Mouse (Mus musculus): Measurements from ENCODE around the gene Arid5a.

Arid5a gene

DNA sequence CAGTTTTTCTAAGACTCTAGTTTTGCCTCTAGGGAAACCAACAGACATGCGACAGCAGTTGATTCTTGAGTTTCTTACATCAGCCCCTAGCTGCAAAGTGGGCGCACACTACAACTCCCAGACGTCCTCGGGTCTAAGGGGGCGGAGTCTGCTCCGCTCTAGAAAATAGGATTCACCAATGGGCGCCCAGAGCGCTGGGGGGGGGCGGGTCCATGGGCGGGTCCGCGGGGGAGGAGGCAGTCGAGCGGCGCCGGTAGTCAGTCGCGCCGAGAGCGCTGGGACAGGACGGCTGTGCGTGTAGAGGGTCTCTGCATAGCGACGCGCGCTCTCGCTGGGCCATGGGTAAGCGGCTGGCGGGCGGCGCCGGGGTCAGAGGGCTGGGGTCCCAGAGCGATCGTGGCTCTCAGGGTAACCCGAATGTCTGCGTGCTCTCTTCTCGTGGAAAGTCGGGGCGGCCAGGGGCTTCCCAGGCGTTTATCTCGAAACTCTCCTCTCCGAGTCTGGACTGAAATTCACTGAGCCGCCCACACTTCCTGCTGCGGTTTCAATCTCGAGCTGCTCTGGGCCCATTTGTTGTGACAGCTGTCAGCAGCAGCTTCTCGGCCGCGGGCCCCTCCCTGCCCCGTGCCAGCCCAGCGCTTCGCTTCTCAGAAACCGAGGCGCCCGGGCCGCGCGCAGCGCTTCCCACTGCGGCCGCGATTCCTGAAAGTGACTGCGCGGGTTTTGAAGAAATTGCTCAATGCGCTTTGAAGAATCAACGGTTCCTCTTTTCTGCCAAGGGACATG, at the start of gene Arid5a:
Gene Arid5a, plus strand, starts transcription at position 239 of the 786 bp plus-strand sequence.
- DNase-seq (ENCODE audit: low read depth, low spot score), result peak; percentile 92

DNA sequence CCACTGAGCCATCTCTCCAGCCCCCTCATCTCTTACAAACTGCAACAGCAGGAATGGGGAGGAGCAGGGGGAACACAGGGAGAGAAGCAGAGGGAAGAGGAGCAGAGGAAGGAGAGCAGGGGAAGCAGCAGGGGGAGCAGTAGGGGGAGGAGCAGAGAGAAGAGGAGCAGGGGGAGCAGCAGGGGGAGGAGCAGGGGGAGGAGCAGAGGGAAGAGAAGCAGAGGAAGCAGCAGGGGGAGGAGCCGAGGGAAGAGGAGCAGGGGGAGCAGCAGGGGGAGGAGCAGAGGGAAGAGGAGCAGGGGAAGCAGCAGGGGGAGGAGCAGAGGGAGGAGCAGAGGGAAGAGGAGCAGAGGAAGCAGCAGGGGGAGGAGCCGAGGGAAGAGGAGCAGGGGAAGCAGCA, 48.9 kb upstream of the Arid5a start:
- DNase-seq (ENCODE audit: low read depth, low spot score), result no peak

DNA sequence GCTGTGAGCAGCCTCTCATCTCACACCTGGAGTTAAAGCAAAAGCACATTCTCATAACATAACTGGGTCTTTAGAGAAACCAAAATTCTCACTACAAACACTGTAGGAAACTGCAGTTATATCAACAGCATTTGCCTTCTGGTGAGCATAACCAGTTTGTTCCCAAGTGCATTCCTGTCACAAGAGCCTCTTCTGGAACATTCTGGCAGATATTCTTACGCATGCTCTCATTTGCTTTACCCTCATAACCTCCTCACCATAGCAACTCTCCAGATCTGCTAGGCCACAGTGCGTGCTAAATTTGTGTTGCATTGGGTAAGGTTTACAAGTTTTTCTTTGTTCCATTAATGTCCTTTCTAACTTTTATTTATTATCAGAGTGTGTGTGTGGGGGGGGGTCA, 48.3 kb upstream of the Arid5a start:
- DNase-seq (ENCODE audit: low read depth, low spot score), result no peak

DNA sequence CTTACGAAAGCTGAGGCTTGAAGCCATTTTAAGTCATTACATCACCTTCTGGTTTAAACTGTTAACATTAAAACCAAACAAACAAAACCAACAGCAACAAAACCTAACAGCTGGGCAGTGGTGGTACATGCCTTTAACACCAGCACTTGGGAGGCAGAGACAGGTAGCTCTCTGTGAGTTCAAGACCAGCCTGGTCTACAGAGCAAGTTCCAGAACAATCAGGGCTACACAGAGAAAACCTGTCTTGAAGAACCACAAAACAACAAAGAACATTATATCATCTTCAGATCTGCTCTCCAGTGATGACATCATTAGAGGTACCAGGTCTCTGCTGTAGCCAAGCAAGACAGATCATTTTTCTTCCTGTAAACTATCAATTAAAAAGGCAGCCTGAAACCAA, 47.1 kb upstream of the Arid5a start:
- DNase-seq (ENCODE audit: low read depth, low spot score), result no peak

DNA sequence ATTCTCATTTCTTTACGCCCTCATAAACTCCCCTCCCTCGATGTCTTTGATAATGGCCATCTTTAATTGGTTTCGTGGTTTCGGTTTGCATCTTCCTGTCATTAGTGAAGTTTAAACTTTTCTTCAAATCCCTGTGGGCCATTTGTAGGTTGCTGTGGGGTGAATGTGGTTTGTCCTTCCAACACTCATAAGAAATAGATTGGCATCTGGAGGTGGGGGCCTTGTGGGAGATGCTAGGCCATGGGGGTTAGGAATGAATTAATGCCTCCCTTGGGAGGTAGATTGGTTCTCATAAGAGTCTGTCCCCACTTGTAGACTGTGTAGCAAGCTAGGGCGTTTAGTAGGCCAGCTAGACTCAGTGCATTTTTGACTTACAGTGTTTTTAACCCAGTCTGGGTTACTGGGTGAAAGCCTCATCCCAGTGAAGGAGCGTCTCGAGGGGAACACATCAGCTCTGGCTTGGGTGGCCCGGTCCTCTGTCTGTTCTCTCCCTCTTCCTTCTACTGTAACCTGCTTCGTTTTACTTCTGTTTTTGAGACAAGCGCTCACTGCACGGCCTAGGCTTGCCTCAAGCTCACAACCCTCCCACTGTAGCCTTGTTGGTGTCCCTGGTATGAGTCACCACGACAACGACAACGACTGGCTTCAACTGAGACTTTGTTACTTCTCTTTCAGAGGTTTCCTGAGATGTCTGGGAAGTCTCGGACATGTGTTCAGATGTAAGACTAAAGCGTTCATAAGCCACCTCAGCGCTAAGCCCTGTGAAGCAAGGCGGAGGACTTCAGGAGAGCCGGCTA, 45.6 kb upstream of the Arid5a start:
- DNase-seq (ENCODE audit: low read depth, low spot score), result no peak

DNA sequence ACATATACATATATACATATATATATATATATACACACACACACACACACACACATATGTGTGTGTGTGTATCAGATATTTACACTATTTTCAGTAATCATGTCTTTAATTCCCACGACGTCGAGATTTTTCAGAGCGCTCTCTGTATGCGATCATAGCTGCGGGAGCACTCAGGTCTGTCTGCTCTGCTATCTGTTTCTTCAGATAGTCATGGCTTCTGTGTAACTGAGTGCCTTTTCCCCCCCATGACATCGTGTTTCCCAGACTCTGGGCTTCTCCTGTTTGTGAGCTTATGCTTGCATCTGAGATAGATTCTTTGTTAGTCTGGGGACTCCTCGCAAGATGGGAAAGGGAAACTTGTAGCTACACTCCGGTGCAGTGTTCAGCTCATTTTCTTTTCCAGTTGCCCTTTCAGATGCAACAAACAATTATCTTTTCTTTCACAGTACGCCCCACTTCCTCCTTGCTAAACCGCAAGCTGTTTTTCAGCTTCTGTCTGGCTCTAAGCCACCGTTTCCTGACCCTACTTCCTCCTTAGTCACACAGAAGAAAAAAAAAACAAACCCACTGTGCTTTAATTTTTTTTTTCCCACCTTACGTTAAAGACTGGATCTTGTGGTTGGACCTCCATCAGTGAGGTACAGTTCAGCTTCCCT, 43.6 kb upstream of the Arid5a start:
- no peak for DNase-seq (ENCODE audit: low read depth, low spot score)

DNA sequence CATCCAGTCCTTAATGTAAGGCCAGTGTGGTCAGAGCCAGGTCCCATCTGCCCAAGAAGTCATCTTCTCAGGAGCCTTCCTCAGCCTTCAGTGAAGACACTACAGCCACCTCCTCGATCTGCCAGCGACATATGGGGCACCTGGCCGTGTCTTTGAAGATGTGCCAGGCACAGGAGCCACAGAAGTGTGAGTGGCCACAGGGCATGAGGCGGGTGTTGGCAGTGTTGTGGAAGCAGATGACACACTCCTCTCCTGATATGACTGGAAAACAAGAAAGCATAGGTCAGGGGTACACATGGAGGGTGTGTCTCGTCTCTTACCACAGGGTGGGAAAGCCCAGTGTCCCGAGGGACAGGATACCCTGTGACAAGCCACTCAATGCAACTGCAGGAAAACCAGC, 41.2 kb upstream of the Arid5a start:
- no peak for DNase-seq (ENCODE audit: low read depth, low spot score)

DNA sequence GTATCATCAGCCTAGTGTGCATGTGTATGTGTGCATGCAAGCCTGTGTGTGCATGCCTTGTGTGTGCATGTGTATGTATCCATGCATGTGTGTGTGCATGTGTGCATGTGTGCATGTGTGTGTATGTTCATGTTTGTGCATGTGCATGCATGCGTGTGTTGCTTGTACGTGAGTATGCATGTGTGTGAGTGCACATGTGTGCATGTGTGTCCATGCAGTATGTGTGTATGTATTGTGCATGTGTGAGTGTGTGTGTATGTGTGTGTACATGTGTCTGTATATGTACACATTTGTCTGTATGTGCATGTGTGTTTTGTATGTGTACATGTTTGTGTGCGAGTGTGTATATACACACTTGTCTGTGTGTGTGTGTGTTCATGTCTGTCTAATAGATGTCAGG, 39.9 kb upstream of the Arid5a start:
- no peak for DNase-seq (ENCODE audit: low read depth, low spot score)

DNA sequence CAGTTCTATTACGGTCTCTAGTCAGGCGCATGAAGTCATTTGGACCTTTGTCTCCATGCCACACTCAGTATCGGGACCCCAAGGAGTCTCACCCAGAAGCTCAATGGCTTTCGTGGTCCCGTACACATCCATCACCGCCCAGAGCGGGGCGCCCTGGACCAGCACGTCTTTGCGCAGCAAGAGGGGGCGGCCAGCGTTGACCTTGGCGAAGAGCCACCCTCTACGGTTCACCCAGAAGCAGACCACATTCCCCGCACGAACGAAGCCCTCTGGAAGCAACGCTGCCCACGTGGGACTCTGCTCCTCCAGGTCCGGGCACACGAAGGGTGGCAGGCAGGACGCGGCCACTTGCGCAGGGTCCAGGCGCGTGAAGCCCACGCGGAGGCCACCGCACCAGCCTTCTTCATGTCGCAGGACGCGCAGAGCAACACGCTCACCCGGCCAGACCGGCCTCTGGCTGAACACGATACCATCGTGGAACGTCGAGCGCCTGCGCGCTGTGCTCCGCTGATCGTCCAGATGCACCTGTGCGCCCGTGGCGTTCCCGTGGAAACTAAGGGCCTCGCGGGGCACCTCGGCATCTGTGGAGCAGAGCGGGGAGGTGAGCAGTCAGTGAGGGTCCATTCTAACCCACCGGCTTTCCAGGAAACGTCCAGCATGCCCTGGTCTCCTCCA, 38.3 kb upstream of the Arid5a start:
- no peak for DNase-seq (ENCODE audit: low read depth, low spot score)

DNA sequence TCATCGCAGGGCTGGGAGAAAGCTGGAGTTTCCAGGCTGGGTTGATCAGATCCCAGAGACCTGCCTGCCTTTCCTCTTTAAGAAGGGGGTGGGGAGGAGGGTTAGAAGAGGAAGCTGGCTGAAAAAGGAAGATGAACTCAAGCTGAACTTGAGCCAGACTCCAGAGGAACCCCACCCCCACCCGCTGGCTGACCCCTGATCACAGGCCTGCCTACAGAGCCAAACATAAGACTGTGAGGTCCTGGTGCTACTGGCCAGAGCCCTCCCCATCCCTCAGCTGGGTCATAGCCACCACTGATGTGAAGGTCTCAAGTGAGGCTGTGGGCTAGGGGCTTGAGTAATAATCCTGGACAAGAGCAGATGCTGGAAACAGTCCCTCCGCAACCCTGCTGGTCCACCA, 36.9 kb upstream of the Arid5a start:
- DNase-seq (ENCODE audit: low read depth, low spot score), result no peak

DNA sequence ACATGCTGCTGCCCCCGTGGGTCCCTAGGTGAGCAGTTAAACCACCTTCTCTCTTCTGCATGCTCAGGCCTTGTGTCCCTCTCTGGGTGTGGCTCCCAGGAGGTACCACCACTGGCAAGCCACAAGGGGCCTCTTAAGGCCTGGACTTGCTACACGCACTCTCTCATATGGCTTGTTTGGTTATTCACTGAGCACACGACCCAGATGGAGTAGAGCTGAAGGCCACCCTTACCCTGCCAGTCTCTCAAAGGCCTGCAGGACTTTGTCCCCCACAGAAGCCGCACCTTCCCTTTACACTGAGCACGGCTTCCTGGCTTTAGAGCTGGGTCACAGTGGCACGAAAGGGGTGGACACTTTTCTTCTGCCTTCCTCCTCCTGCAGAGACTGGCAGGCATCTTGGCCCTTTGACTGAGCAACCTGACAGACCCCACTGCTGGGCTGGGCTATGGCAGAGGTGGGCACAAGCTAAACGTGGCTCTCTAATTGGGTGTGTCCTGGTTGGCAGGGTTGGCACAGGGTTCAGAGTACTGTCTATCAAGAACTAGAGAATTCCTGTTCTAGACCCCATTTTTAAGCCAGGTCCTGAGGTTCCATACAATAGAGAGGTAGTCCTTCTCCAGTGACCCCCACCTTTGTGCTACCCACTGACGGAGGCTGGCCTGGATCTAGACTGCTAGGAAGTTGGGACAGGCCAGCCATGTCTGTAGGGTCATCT, 35.9 kb upstream of the Arid5a start:
- no peak for DNase-seq (ENCODE audit: low read depth, low spot score)

DNA sequence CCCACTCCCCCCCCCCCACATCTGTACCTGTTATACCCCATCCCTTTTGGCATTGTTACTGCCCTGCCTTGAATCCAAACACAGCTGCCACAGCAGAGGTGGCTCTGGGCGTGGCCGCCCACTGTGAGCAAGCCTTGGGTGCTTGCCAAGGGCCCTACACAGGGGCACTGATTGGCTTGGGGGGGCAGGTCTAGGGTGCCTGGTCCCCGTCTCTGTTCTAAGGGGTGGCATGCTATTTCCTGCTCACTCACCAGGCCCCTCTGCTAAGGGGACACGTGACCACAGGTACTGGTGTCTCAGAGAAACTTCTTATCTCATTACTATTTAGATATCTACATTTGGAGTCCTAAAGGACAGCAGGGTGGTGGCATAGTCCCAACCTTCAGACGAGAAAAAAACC, 35.0 kb upstream of the Arid5a start:
- no peak for DNase-seq (ENCODE audit: low read depth, low spot score)

DNA sequence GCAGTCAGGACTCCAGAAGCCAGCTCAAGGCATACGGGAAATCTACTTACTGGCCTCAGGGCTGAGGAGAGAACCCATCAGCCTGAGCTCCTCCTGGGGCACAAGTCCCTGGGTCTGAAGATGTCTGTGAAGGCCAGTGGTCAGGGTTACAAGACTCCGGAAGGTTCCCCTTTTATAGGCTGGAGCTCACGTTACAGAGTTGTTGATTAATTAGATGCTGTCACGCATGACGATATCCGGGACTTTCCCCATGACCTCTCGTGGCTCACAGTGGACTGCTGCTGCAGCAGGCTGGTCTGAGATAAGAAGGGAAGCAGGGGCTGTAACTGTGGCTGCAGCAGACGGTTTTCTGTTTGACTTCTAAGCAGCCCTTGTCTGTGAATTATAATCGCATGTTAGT, 34.2 kb upstream of the Arid5a start:
- DNase-seq (ENCODE audit: low read depth, low spot score), result no peak

DNA sequence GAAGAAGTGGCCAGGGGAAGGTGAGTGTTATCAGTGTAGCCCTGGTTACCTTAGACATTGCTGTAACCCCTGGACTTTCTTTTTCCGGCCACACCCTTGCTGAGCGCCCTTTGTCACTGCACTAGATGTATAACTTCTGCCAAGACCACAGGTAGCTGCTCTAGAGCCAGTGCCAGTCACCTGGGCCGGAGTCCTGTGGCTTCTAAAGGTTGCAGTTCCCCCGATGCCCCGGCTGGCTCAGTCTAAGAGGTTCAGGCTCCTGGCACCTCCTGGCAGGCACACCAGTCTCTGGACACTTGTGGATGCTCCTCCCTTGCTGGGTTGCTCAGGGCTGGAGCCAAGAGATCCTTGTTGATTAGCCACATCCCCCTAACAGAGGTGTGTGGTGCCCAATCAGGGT, 33.1 kb upstream of the Arid5a start, which contains the start of gene Neurl3:
Gene Neurl3, minus strand, starts transcription at position 225 of the 400 bp plus-strand sequence.
- no peak for DNase-seq (ENCODE audit: low read depth, low spot score)

DNA sequence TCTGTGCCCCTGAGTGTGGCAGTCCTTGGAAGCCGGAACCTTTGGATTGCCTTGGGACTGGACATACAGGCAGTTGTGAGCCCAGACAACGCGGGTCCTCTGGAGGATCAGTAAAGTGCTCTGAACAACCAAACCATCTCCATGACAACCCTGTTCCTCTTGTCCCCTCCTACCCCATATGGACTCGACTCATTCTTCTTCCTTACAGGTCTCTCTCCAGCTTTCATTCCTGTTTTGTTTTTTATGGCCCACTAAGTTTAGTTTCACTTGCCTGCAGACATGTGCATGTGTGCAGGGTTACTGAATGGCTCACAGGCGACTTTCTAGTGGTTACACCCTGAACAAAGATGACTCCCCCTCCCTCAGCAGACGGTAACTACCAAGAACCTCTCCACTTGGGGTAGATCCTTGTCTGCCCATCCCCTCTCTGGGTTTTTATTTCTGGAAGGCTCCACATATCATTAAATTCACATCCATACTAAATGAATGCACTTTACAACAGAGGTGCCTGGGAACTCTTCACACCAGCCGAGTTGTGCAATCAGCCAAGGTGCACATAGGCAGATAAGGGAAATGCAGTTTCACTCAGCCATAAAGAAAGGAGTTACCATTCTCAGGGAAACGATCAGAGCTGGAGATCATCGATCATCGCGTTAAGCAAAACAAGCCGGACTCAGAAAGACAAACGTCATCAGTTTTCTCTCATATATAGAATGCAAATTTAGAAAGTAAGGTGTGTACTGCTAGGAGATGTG, 31.7 kb upstream of the Arid5a start:
- DNase-seq (ENCODE audit: low read depth, low spot score), result no peak

DNA sequence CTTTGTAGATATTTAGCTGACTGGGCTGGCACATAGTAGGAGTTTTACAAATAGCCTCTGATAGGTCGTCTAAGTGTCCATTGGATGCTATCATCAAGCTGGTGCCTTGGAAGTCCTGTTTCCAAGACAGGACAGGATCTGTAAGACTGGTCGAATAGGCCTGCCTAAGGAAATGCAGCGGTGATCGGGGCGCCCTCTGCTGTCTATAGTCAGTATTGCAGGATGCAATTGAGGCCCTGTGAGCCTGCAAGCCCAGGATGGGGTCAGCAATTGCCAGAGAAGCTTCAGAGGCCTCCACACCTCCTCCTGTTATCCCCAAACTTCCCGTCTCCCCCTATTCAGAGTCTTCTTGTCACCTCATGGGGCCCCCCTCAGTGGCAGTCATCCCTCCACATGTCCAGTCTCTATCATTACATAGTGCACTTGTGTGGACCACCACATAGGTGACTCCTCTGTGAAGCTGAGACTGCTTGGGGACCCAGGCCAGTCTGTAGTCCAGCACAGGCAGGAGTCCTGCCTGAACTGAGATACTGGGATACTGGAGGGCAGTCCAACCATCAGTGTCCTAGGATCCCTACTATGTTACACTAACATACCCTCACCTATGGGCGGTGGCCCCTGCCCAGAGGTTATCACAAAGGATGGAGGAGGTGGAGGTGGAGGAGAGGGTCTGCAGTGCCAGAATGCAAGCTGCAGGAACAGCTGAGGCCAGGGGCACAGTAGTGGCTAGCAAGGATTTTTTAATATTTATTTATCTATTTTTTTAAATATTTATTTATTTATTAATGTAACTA, 30.1 kb upstream of the Arid5a start:
- peak; percentile 78 for DNase-seq (ENCODE audit: low read depth, low spot score)

DNA sequence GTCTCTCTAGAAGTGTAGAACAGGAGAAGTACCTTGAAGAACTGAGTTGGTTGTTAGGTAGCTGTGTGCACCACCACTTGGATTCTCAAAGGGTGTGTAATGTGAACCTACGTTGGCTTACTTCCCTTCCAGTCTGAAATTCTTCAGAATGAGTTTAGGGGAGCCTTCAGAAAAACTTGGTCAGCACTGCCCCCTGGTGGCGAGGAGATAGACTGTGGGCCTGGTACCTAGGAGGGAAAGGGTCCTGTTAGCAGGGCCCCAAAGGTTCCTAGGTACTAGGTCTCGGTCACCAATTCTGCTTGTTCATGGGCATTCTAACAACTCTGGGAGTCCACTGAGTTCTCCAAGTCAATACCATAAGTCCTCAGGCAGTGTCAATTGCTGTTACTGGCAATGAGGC, 28.3 kb upstream of the Arid5a start:
- peak; percentile 85 for DNase-seq (ENCODE audit: low read depth, low spot score)

DNA sequence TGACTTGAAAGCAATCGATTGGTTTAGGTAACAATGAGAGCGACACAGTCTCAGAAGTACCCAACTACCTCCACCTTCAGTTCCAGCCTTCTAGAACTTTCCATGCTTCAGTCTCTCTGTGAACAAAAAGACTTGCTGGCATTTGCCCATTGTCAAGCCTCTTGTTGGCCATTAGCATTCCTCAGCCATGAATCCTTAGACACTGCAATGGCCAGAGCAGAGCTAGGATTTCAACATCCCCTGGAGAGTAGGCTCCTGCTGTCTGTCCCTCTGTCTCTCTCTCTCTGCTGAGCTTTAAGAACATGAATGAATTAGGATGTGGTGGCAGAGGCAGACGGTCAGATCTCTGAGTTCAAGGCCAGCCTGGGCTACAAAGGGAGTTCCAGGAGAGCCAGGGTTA, 26.6 kb upstream of the Arid5a start:
- DNase-seq (ENCODE audit: low read depth, low spot score), result no peak

DNA sequence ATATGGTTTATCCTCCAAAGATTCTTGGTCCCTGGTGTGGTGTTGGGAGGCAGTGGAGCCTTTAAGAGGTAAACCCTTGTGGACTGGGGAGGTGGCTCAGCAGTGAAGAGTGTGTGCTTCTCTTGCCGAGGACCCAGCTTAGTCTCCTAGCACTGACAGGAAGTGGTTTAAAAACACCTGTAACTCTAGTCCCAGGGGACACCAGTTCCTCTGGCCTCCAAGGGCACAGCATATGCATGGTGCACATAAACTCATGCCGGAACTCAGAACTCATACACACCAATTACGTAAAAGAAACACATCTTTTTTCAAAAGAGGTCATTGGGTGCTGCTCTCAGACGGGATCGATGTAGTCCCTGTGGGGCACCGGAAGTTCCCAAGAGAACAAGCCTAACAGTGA, 25.7 kb upstream of the Arid5a start:
- DNase-seq (ENCODE audit: low read depth, low spot score), result no peak

DNA sequence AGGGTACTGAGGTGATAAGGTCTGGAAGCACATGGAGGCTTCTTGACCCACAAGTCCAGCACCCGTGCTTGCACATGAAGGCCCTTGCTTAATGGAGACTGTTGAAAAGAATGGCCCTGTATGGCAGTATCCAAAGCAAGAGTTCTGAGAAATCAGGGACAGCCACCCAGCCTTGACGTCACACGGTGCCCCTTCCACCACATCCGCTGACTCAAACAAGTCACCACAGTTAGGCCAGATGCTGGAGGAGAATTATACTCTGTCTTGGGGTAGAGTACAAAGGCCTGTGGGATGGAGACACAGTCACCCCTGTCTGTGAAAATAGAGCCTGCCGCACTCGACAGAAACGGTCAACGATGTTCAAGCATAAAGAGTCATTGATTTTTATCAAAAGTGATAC, 14.1 kb upstream of the Arid5a start:
- no peak for DNase-seq (ENCODE audit: low read depth, low spot score)
